Mouse (Mus musculus): Measurements from ENCODE around the gene Gm4881. TPM values are rescaled to one million over a fixed set of nuclear protein-coding genes. Genes with fewer than 3 reads are reported as not detected.

Gene Gm4881
- polyA plus RNA-seq, 1 experiment from 2014 or later: not detected

DNA sequence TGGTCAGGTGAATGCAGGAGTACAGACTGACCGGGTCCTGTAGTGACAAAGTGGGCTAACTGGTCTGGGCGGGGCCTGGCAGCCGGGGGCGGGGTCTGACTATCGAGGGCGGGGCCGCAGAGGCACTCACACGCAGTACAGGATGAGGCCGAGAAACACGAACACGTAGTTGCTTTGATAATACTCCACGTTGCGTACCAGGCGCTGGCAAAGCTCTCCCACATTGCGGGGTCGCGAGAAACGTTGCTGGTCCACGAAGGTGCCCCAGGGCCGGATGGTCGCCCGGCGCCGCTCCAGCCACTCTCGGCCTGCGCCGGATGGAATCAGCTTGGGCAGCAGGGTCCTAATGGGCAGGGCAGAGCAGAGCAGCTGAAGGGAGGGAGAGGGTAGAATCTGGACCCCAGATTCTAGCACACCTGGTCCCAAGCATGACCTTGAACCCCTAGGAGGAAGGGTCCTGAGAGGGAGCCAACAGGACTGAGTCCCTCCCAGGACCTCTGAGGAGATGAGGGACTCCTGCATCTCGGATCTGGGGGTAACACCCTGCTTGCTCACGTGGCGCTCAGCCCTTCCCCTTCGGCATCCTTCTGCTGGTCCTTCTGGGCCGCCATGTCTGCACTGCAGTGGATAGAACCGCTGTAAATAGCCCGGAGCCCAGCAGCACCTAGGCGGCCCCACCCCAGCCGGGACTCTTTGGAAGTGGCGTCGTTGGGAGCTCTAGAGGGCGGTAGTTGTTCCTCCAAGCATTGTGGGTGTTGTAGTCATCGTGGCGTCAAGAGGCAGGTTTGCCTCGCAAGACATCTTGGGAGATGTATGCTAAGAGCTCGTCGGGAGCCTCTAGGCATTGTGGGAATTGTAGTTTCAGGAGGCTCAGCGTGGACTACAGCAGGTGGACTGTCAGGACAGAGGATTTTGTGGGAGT is 27.9 kb upstream of the Gm4881 start, which contains the start of gene Rabac1:
Rabac1 (minus strand) TSS at position 783 of the 922 bp plus-strand sequence.
- peak; percentile 76 for TF ChIP-seq CTCF (IDR thresholded peaks at IDR 0.05; ENCODE audit: low read depth)
- no peaks in the 10 kb centered on the region for H3K27me3 ChIP-seq (replicated peaks; ENCODE audit: control insufficient read depth, insufficient read depth, low read length)
- no peaks in the 10 kb centered on the region for H3K4me1 ChIP-seq (replicated peaks; ENCODE audit: control insufficient read depth, insufficient read depth, low read length)
- under 1% methylated on average over 45 of the region's 45 CpGs for WGBS
- ATAC-seq: peak; percentile 93
- H3K36me3 ChIP-seq (ENCODE audit: control insufficient read depth, insufficient read depth): peaks cover 9% of the 10 kb centered on the region
- peak within 1 kb of the TSS; percentile 83 for H3K4me2 ChIP-seq (replicated peaks; ENCODE audit: low read depth)
- H3K9ac ChIP-seq (ENCODE audit: low read depth, low read length): peak within 1 kb of the TSS; percentile 67
- H3K9me3 ChIP-seq (ENCODE audit: control insufficient read depth): no peaks in the 10 kb centered on the region
- H3K27ac ChIP-seq (ENCODE audit: low read depth, low read length): peak within 1 kb of the TSS; percentile 76
- H3K4me3 ChIP-seq (ENCODE audit: low read depth, low read length): peak within 1 kb of the TSS; percentile 72

DNA sequence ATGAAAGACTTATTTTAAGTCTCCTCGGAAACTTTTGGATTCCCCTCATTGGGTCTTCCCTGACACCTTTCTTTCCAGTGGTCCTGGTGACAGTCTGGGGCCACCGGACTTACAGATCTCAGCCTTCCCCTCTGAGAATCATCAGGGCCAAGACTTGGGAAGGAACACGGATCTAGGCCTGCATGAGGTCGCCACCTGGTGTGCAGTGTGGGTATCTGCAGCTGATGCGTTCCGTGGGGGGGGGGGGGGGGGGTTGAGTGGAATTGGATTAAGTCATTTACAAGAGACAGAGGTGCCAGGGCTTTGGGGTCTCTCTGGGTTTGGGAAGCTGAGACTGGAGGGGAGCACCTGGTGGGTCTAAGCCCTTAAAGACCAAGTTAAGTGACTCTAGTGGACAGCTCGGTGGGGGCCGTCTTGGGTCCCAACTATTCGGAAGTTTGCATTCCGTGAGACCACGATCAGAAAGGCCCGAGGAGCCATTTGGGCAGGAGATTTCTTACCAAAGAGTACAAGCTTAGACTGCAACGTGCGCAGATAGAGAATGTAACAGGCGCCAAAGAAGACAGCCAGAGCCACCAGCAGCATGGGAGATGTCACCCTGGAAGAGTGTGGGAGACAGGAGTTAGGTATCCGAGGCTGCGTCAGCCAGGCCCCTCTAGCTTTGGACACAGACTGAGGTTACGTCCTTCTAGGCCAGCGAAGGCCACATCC is 27.1 kb upstream of the Gm4881 start:
- Histone ChIP-seq H3K9ac (ENCODE audit: low read depth, low read length) (peak overlapping the region; percentile 67), H3K4me1 (replicated peaks; ENCODE audit: control insufficient read depth, insufficient read depth, low read length) (no peaks in the 10 kb centered on the region), H3K4me2 (replicated peaks; ENCODE audit: low read depth) (peak overlapping the region; percentile 83), H3K27me3 (replicated peaks; ENCODE audit: control insufficient read depth, insufficient read depth, low read length) (no peaks in the 10 kb centered on the region), H3K36me3 (ENCODE audit: control insufficient read depth, insufficient read depth) (peaks cover 9% of the 10 kb centered on the region), H3K4me3 (ENCODE audit: low read depth, low read length) (peak overlapping the region; percentile 72), H3K27ac (ENCODE audit: low read depth, low read length) (peak overlapping the region; percentile 76), H3K9me3 (ENCODE audit: control insufficient read depth) (no peaks in the 10 kb centered on the region)
- peak; percentile 83 for TF ChIP-seq CTCF (IDR thresholded peaks at IDR 0.05; ENCODE audit: low read depth)
- no peak for ATAC-seq
- WGBS: 9% methylated on average over 19 of the region's 19 CpGs

DNA sequence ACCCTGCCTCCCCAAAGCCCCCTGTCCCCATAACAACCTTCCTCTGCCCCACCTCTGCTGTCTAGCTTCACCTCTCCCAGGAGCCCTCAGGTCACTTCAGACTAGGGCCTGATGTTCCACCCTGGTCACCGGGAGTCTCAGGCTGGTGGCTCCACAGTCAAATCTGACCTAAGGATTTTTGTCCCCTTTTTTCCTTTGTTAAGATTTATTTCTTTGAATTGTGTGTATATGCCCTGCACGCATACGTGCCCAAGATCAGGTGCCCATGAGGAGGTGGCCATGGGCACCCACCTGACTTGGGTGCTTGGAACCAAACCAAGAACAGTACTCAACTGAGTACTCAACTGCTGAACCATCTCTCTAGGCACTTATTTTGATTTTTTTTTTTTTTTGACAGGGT is 26.0 kb upstream of the Gm4881 start:
- Histone ChIP-seq H3K9me3 (ENCODE audit: control insufficient read depth) (no peaks in the 10 kb centered on the region), H3K9ac (ENCODE audit: low read depth, low read length) (no peak overlapping the region), H3K4me1 (replicated peaks; ENCODE audit: control insufficient read depth, insufficient read depth, low read length) (no peaks in the 10 kb centered on the region), H3K27ac (ENCODE audit: low read depth, low read length) (no peak overlapping the region), H3K36me3 (ENCODE audit: control insufficient read depth, insufficient read depth) (peaks cover 9% of the 10 kb centered on the region), H3K4me3 (ENCODE audit: low read depth, low read length) (no peak overlapping the region), H3K4me2 (replicated peaks; ENCODE audit: low read depth) (no peak overlapping the region), H3K27me3 (replicated peaks; ENCODE audit: control insufficient read depth, insufficient read depth, low read length) (0 out of 2 replicates have a peak, but pooled peaks cover 3% of the 10 kb centered on the region)
- no peak for ATAC-seq
- 92% methylated on average over 3 of the region's 3 CpGs for WGBS
- no peak for TF ChIP-seq CTCF (IDR thresholded peaks at IDR 0.05; ENCODE audit: low read depth)

DNA sequence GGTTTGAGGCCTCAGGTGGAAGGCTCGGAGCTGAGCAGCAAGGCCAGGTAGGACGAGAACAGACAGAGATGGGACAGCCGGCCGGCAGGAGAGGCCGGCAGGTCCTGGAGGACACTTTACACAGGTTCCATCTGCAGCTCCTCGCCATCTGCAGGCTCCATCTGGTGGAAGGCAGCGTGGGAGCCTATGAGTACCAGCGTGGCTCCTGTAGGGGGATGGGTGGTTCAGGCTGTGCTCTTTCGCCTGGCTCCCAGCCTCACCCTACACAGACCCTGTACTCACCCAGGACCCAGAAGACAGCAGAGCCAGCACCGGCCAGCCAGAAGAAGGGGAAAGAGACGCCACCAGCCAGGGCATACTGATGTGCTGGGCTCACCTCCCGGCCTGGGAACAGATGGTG is 25.5 kb upstream of the Gm4881 start:
- Histone ChIP-seq H3K27me3 (replicated peaks; ENCODE audit: control insufficient read depth, insufficient read depth, low read length) (0 out of 2 replicates have a peak, but pooled peaks cover 3% of the 10 kb centered on the region), H3K9ac (ENCODE audit: low read depth, low read length) (no peak overlapping the region), H3K4me1 (replicated peaks; ENCODE audit: control insufficient read depth, insufficient read depth, low read length) (no peaks in the 10 kb centered on the region), H3K9me3 (ENCODE audit: control insufficient read depth) (no peaks in the 10 kb centered on the region), H3K4me3 (ENCODE audit: low read depth, low read length) (no peak overlapping the region), H3K36me3 (ENCODE audit: control insufficient read depth, insufficient read depth) (peaks cover 9% of the 10 kb centered on the region), H3K27ac (ENCODE audit: low read depth, low read length) (no peak overlapping the region), H3K4me2 (replicated peaks; ENCODE audit: low read depth) (no peak overlapping the region)
- no peak for ATAC-seq
- no peak for TF ChIP-seq CTCF (IDR thresholded peaks at IDR 0.05; ENCODE audit: low read depth)
- WGBS: 81% methylated on average over 11 of the region's 12 CpGs

DNA sequence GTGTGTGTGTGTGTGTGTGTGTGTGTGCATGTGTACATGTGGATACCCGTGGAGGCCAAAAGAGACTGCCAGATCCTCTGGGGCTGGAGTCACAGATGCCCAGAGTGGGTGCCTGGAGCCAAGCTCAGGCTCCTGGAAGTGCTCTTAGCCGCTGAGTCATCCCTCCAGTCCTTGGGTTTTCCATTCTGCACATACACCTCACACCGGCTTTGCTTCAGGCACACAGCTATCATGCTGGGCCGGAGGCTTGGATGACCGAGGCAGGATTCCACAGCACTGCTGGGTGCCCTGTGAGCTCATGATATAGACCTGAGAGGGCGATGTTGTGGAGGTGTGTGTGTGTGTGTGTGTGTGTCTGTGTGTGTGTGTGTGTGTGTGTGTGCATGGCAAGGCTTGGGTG is 24.2 kb upstream of the Gm4881 start:
- 0 out of 2 replicates have a peak, but pooled peaks cover 3% of the 10 kb centered on the region for H3K27me3 ChIP-seq (replicated peaks; ENCODE audit: control insufficient read depth, insufficient read depth, low read length)
- no peak overlapping the region for H3K27ac ChIP-seq (ENCODE audit: low read depth, low read length)
- H3K4me2 ChIP-seq (replicated peaks; ENCODE audit: low read depth): no peak overlapping the region
- H3K9ac ChIP-seq (ENCODE audit: low read depth, low read length): no peak overlapping the region
- H3K9me3 ChIP-seq (ENCODE audit: control insufficient read depth): no peaks in the 10 kb centered on the region
- peaks cover 9% of the 10 kb centered on the region for H3K36me3 ChIP-seq (ENCODE audit: control insufficient read depth, insufficient read depth)
- ATAC-seq: no peak
- no peak overlapping the region for H3K4me3 ChIP-seq (ENCODE audit: low read depth, low read length)
- H3K4me1 ChIP-seq (replicated peaks; ENCODE audit: control insufficient read depth, insufficient read depth, low read length): no peaks in the 10 kb centered on the region
- no peak for TF ChIP-seq CTCF (IDR thresholded peaks at IDR 0.05; ENCODE audit: low read depth)
- 72% methylated on average over 6 of the region's 6 CpGs for WGBS

DNA sequence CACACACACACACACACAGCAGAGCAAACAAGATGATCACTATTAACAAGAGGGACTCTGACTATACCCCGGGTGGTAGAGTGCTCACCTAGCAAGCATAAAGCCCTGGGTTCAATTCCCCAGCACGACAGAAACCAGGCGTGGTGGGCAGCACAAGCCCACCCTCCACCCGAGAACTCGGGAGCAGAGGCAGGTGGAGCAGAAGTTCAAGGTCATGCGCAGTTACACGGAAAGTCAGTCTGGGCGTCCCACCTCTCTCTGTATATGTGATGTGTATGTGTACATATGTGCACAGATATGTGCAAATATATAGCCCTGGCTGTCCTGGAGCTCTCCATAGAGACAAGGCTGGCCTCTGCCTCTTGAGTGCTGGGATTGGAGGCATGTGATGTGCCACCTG is 23.7 kb upstream of the Gm4881 start:
- TF ChIP-seq CTCF (IDR thresholded peaks at IDR 0.05; ENCODE audit: low read depth): no peak
- no peak overlapping the region for H3K4me3 ChIP-seq (ENCODE audit: low read depth, low read length)
- ATAC-seq: no peak
- H3K36me3 ChIP-seq (ENCODE audit: control insufficient read depth, insufficient read depth): peaks cover 9% of the 10 kb centered on the region
- no peak overlapping the region for H3K4me2 ChIP-seq (replicated peaks; ENCODE audit: low read depth)
- H3K9me3 ChIP-seq (ENCODE audit: control insufficient read depth): no peaks in the 10 kb centered on the region
- H3K9ac ChIP-seq (ENCODE audit: low read depth, low read length): no peak overlapping the region
- no peaks in the 10 kb centered on the region for H3K4me1 ChIP-seq (replicated peaks; ENCODE audit: control insufficient read depth, insufficient read depth, low read length)
- H3K27me3 ChIP-seq (replicated peaks; ENCODE audit: control insufficient read depth, insufficient read depth, low read length): 0 out of 2 replicates have a peak, but pooled peaks cover 3% of the 10 kb centered on the region
- WGBS: 74% methylated on average over 8 of the region's 8 CpGs
- no peak overlapping the region for H3K27ac ChIP-seq (ENCODE audit: low read depth, low read length)
